Mouse (Mus musculus) liver, embryonic 15.5 days (tissue): ENCODE results near the gene Tecr. TPM values are rescaled to one million over a fixed set of nuclear protein-coding genes. Genes with fewer than 3 reads are reported as not detected.

Source experiments
- ATAC-seq: fragments of 200-750 bp; cut with Nextera tagmentation; 2 replicates; pipeline ENCODE4 v1.8.0; 2017; ENCODE audit warnings: moderate number of reproducible peaks, mild to moderate bottlenecking, moderate library complexity; ENCODE audit not compliant: insufficient read depth
- H3K27ac ChIP-seq: fragments of 300-500 bp; sonication (generic); replicated peaks from 2 replicates; pipeline ENCODE4 v1.5.1; 2015; ENCODE audit warnings: mild to moderate bottlenecking, inconsistent platforms
- H3K27me3 ChIP-seq: fragments of 300-500 bp; sonication (generic); 2 replicates; pipeline ENCODE4 v1.6.1; 2015; ENCODE audit warnings: mild to moderate bottlenecking, inconsistent platforms
- H3K36me3 ChIP-seq: fragments of 300-500 bp; sonication (generic); replicated peaks from 2 replicates; pipeline ENCODE4 v1.6.1; 2015; ENCODE audit warnings: moderate library complexity, mild to moderate bottlenecking, inconsistent platforms
- H3K4me1 ChIP-seq: fragments of 300-500 bp; sonication (generic); replicated peaks from 2 replicates; pipeline ENCODE4 v1.6.1; 2015; ENCODE audit warnings: inconsistent platforms
- H3K4me2 ChIP-seq: fragments of 300-500 bp; sonication (generic); 2 replicates; pipeline ENCODE4 v1.6.1; 2015; ENCODE audit warnings: moderate library complexity, mild to moderate bottlenecking, inconsistent platforms
- H3K4me3 ChIP-seq: fragments of 300-500 bp; sonication (generic); replicated peaks from 2 replicates; pipeline ENCODE4 v1.5.1; 2015; ENCODE audit warnings: mild to moderate bottlenecking, inconsistent platforms
- H3K9ac ChIP-seq: fragments of 300-500 bp; sonication (generic); 2 replicates; pipeline ENCODE4 v1.6.1; 2015; ENCODE audit warnings: moderate library complexity, mild to moderate bottlenecking, inconsistent platforms
- H3K9me3 ChIP-seq: fragments of 300-500 bp; sonication (generic); replicated peaks from 2 replicates; pipeline ENCODE4 v1.6.1; 2016; ENCODE audit warnings: inconsistent platforms
- WGBS: fragments of 180-500 bp; shearing (Covaris S2); methylation state at CpG from one replicate; pipeline ENCODE4 v1.1.7; 2015; ENCODE audit warnings: mixed read lengths; ENCODE audit not compliant: insufficient replicate concordance; 5-methylcytosine and 5-hydroxymethylcytosine counted together
- polyA plus RNA-seq: library from polyadenylated mRNA; unstranded; fragments of >200 nt; fragmentation: Nextera tagmentation; extraction: Ambion mirVana; gene quantifications from 2 replicates; pipeline ENCODE4 v1.2.1, GENCODE M21; 2015

The Tecr gene
- 329 and 344 TPM in 2 replicates for polyA plus RNA-seq

GRCm38 (mm10) chr8:83607661-83608397 lies at the start of gene Tecr, which contains the start of gene Dnajb1:
Tecr (minus strand) TSS chr8:83607971.
Dnajb1 (plus strand) TSS chr8:83608193.
- Histone ChIP-seq H3K9ac (peak within 1 kb of the TSS; percentile 94), H3K36me3 (peaks cover 45% of the 10 kb centered on the region), H3K27me3 (no peaks in the 10 kb centered on the region), H3K4me3 (peak within 1 kb of the TSS; percentile 85), H3K4me2 (peak within 1 kb of the TSS; percentile 76), H3K4me1 (peaks cover 64% of the 10 kb centered on the region), H3K27ac (peak within 1 kb of the TSS; percentile 98), H3K9me3 (no peaks in the 10 kb centered on the region)
- peak; percentile 96 for ATAC-seq
- under 1% methylated on average over 69 of the region's 69 CpGs for WGBS

- Histone ChIP-seq H3K4me2 (peak overlapping the region; percentile 30), H3K4me1 (peaks cover 73% of the 10 kb centered on the region), H3K27me3 (no peaks in the 10 kb centered on the region), H3K9me3 (no peaks in the 10 kb centered on the region), H3K4me3 (no peak overlapping the region), H3K9ac (no peak overlapping the region), H3K27ac (peak overlapping the region; percentile 65), H3K36me3 (0 out of 2 replicates have a peak, but pooled peaks cover 4% of the 10 kb centered on the region)
- WGBS: 37% methylated on average over 13 of the region's 13 CpGs
- no peak for ATAC-seq
Observed at GRCm38 (mm10) chr8:83656484-83657246, 48.9 kb upstream of the Tecr start.

- Histone ChIP-seq H3K4me1 (peaks cover 70% of the 10 kb centered on the region), H3K4me3 (no peak overlapping the region), H3K9ac (no peak overlapping the region), H3K27ac (peak overlapping the region; percentile 65; the same call in 1 of the 2 replicates), H3K27me3 (no peaks in the 10 kb centered on the region), H3K9me3 (no peaks in the 10 kb centered on the region), H3K4me2 (no peak overlapping the region), H3K36me3 (0 out of 2 replicates have a peak, but pooled peaks cover 4% of the 10 kb centered on the region)
- 66% methylated on average over 9 of the region's 9 CpGs for WGBS
- no peak for ATAC-seq
Observed at GRCm38 (mm10) chr8:83656043-83656442, 48.3 kb upstream of the Tecr start.

- WGBS: 70% methylated on average over 6 of the region's 6 CpGs
- Histone ChIP-seq H3K36me3 (0 out of 2 replicates have a peak, but pooled peaks cover 4% of the 10 kb centered on the region), H3K27me3 (no peaks in the 10 kb centered on the region; the same call in 1 of the 2 replicates), H3K9me3 (no peaks in the 10 kb centered on the region), H3K4me1 (peaks cover 57% of the 10 kb centered on the region), H3K27ac (no peak overlapping the region), H3K9ac (no peak overlapping the region), H3K4me2 (peak overlapping the region; percentile 10; the same call in 1 of the 2 replicates), H3K4me3 (no peak overlapping the region)
- ATAC-seq: no peak
Observed at GRCm38 (mm10) chr8:83654725-83655124, 47.0 kb upstream of the Tecr start.

GRCm38 (mm10) chr8:83653662-83654017 lies 45.9 kb upstream of the Tecr start:
- H3K36me3 ChIP-seq: 0 out of 2 replicates have a peak, but pooled peaks cover 4% of the 10 kb centered on the region
- no peaks in the 10 kb centered on the region for H3K9me3 ChIP-seq
- peak overlapping the region; percentile 86 for H3K27ac ChIP-seq
- H3K9ac ChIP-seq: peak overlapping the region; percentile 95
- ATAC-seq: no peak
- 19% methylated on average over 10 of the region's 10 CpGs for WGBS
- peak overlapping the region; percentile 89 for H3K4me3 ChIP-seq
- H3K4me2 ChIP-seq: peak overlapping the region; percentile 91
- H3K4me1 ChIP-seq: peaks cover 57% of the 10 kb centered on the region
- H3K27me3 ChIP-seq: no peaks in the 10 kb centered on the region; the same call in 1 of the 2 replicates

GRCm38 (mm10) chr8:83652744-83653661 lies 45.2 kb upstream of the Tecr start:
- peak; percentile 45 for ATAC-seq
- Histone ChIP-seq H3K9ac (peak overlapping the region; percentile 95), H3K27me3 (no peaks in the 10 kb centered on the region; the same call in 1 of the 2 replicates), H3K36me3 (0 out of 2 replicates have a peak, but pooled peaks cover 4% of the 10 kb centered on the region), H3K4me2 (peak overlapping the region; percentile 91), H3K9me3 (no peaks in the 10 kb centered on the region), H3K27ac (peak overlapping the region; percentile 86), H3K4me3 (peak overlapping the region; percentile 89), H3K4me1 (peaks cover 57% of the 10 kb centered on the region)
- under 1% methylated on average over 46 of the region's 46 CpGs for WGBS

- Histone ChIP-seq H3K27me3 (peaks cover 4% of the 10 kb centered on the region; the same call in 1 of the 2 replicates), H3K4me3 (peak within 1 kb of the TSS; percentile 89), H3K9me3 (no peaks in the 10 kb centered on the region), H3K36me3 (no peaks in the 10 kb centered on the region), H3K4me1 (peaks cover 50% of the 10 kb centered on the region), H3K27ac (peak within 1 kb of the TSS; percentile 86), H3K4me2 (peak within 1 kb of the TSS; percentile 91), H3K9ac (peak within 1 kb of the TSS; percentile 95)
- peak; percentile 94 for ATAC-seq
- 4% methylated on average over 50 of the region's 50 CpGs for WGBS
Observed at GRCm38 (mm10) chr8:83652030-83652743, 44.4 kb upstream of the Tecr start, which contains the start of gene Gipc1. Gipc1 (plus strand) TSS chr8:83652677.

- no peak overlapping the region for H3K9ac ChIP-seq
- peaks cover 25% of the 10 kb centered on the region for H3K4me1 ChIP-seq
- no peak overlapping the region for H3K4me2 ChIP-seq
- ATAC-seq: no peak
- H3K4me3 ChIP-seq: no peak overlapping the region
- H3K9me3 ChIP-seq: no peaks in the 10 kb centered on the region
- peaks cover 24% of the 10 kb centered on the region for H3K27me3 ChIP-seq
- WGBS: 83% methylated on average over 6 of the region's 6 CpGs
- no peak overlapping the region for H3K27ac ChIP-seq
- no peaks in the 10 kb centered on the region for H3K36me3 ChIP-seq
Observed at GRCm38 (mm10) chr8:83649699-83650098, 41.9 kb upstream of the Tecr start.

- Histone ChIP-seq H3K36me3 (no peaks in the 10 kb centered on the region), H3K27me3 (peaks cover 39% of the 10 kb centered on the region), H3K4me1 (peaks cover 11% of the 10 kb centered on the region), H3K4me3 (no peak overlapping the region), H3K4me2 (no peak overlapping the region), H3K9ac (no peak overlapping the region), H3K9me3 (no peaks in the 10 kb centered on the region), H3K27ac (no peak overlapping the region)
- 77% methylated on average over 4 of the region's 4 CpGs for WGBS
- ATAC-seq: no peak
Observed at GRCm38 (mm10) chr8:83648031-83648430, 40.3 kb upstream of the Tecr start.

GRCm38 (mm10) chr8:83647511-83647910 lies 39.7 kb upstream of the Tecr start:
- ATAC-seq: no peak
- Histone ChIP-seq H3K4me1 (peaks cover 7% of the 10 kb centered on the region), H3K4me2 (no peak overlapping the region), H3K9me3 (no peaks in the 10 kb centered on the region), H3K27ac (no peak overlapping the region), H3K9ac (no peak overlapping the region), H3K36me3 (no peaks in the 10 kb centered on the region), H3K4me3 (no peak overlapping the region), H3K27me3 (peaks cover 44% of the 10 kb centered on the region)
- WGBS: 90% methylated on average over 11 of the region's 11 CpGs
